Mouse (Mus musculus) cerebellum, postnatal 14 days (tissue): ENCODE measurements around the gene Mex3d.

Experiments used
- DNase-seq, 2 experiments: peaks; one replicate each; pipeline ENCODE4 v3.0.0; 2021; ENCODE audit warnings: mixed read lengths in 2 of 2

Gene Mex3d

DNA sequence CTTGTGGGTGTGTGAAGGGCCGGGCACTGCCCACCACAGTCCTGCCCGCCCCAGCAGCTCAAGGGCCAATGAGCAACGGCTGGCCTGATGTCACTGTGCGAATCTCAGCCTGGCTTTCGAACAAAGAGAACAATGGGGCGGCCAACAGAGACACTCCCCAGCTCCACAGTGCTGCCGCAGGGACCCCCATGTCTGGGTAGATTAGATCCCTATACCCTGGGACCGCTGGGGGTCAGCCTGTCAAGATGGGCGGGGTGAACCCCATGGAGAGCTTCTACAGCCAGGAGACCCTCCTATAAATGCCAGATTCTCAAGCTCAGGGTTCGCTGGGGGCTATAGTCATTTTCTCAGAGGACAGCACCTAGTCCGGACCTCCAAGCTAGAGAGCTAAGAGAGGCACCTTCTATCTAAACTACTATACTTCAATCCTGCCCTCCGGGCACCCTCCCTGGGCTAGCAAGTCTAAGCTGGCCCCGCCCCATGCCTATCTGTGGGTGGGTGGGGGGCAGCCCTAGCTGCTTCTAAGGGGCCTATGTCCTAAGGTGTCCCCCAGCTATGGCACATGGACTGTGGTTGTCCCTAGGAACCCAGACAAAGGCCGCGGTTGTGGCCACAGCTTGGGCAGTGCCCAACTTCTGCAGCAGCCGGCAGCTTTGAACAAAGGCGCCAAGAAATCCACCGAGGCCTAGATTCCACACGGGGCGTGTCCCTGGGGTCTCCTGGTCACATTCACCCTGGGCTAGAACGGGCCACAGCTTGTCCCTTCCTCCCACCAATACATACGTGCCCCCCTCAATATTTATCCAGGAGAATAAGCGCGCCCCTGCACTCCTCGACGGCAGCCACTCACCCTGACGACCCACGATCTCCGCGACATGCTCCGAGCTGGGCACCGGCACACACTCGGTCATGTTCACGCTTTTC, 1.4 kb downstream of the Mex3d start:
- peak; percentile 55 to 64 for DNase-seq

DNA sequence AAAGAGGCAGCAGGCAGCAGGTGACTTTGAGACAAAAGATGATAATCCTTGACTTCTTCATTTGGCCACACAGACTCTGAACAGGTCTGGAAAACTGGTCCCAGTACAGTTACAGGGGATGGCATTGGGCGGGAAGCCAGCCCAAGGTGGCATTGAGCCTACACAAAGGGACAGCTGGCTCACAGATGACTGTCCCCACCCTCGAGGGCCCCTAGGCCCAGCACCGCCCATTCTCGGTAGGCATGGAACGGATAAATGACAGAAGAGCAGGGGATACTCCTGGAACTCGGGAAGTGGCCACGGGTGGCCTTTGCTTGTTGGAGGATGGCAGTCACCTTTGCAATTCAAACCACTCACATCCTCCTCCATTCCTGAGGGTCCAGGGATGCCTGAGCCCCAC, 2.1 kb downstream of the Mex3d start:
- peak; percentile 65 to 75 for DNase-seq

DNA sequence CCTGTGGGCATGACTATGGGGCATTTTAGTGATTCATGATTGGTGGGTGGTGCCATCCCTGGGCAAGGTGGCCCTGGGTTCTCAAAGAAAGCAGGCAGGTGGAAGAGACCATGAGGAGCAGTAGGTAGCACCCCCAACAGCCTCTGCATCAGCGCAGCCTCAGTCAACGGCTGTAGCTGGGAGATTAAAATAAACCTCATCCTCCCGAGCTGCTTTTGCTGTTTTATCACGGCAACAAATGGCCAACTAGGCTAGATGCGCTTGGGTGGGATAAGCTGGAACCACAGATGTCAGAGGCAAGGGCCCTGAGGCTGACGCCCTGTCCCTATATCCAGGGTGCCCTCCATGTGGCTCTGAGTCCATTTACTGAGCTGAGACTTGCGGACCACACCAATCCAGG, 2.8 kb downstream of the Mex3d start:
- DNase-seq: no peak

DNA sequence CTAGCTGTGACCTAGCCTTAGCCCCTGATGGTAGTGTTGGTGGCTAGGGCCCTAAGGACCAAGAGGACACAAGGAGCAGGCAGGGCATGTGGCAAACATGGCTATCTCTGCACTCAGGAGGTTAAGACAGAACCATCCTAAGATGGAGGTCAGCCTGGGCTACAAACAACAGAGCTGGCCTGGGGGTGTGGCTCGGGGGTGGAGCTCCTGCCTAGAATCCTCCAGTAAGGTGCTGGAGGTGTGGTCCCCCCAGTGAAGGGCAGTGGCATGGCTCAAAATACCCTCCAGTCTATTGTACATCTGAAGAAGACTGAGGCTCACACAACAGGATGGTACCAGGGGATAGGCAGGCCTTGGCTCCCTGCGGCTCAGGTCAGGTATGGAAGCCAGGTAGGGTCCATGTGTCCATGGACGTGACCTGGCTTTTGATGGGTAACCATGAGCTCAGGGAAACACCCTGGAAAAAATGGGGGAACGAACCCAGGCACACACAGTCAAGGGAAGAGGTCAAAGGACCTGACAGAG, 3.3 kb downstream of the Mex3d start:
- DNase-seq: no peak

DNA sequence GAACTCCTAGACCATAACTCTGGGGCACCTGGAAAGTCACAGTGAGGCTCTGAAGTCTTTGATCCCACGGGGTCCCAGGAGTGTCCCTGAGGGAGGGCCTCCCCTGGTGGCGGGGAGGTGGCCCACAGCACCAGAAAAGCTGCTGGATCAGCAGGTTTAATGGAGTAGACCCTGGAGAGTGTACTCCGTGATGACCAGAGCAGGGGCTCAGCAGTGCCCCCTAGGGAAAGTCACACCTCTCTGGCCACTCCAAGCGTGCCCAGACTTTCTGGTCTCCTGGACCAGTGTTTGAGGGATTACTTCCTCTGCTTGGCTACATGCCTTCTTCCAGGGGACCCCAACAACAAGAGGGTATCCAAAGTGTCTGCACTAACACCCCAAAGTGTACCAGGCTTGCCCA, 4.0 kb downstream of the Mex3d start:
- DNase-seq: peak; percentile 46 to 68

DNA sequence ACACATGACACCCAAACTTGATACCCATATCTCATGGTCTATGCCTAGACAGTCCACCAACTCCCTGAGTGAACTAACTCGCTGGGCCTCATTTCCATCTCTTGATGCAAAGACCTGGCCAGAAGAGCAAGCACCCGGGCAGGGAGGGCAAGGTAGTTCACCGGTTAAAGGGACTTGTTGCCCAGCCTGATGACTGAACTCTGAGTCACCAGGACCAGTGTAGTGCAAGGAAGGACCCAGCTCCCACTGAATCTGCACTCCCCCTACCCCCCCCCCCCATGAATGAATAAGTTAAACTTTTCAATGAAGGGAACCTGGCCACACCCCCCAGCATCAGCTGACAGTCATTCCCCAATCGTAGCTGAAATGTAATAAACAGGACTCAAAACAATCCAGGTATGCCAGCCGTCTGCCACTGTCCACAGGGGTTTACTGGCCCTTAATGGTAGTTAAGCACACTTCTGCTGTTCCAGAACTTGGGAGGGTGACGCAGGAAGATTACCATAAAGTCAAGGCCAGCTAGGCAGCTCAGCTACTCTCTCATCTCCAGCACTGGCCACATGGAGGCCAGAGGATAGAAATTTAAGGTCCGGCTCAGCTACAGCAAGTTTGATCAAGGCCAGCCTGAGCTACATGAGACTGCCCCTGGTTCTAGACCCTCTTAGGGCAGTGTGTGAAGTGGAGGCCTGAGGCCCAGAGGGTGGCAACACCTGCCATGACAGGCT, 4.7 kb downstream of the Mex3d start:
- DNase-seq: no peak

DNA sequence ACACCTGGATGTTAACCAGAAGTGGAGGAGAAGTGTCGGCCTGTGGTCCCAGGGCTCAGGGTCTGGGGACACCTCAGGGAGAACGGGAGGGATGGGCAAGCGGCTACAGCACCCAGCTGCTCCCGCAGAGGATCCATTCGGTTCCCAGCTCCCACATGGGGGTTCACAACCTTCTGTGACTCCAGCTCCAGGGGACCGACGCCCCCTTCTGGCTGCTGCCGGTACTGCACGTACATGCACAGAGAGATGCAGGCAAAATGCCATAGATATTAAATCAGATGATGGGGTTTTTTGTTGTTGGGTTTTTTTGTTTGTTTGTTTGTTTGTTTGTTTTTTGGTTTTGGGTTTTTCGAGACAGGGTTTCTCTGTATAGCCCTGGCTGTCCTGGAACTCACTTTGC, 9.7 kb downstream of the Mex3d start:
- peak; percentile 47 to 84 for DNase-seq

DNA sequence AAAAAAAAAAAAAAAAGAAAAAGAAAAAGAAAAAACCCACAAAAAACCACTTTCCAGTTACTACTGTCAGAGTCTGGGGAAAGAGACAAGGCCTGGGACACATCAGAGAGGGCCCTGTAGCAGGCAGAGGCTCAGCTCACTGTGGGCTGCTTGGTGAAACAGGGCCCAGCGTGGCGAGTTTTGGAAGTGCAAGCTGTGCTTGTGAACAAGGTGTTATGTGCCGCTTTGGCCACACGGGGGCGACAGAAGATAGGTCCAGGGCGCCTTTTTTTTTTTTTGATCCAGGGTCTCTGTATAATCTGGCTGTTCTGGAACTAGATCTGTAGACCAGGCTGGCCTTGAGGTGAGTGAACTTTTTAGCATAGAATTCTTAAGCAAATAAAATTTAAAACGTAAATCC, 11.3 kb downstream of the Mex3d start:
- peak; percentile 97 to 99 for DNase-seq

DNA sequence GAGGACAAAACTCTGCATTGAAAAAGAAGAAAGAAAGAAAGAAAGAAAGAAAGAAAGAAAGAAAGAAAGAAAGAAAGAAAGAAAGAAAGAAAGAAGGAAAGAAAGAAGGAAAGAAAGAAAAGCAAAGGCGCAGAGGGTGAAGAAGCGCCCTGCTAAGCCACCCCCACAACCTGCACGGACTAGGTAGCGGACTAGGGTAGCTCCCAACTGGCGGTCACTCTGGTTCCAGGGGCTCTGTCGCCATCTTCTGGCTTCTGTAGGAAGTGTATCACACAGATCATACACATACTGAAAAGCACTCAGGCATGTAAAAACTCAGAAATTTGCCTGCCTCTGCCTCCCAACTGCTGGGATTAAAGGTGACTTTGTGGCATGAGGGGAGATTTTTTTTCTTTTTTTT, 13.4 kb downstream of the Mex3d start:
- DNase-seq: peak; percentile 91 to 92

DNA sequence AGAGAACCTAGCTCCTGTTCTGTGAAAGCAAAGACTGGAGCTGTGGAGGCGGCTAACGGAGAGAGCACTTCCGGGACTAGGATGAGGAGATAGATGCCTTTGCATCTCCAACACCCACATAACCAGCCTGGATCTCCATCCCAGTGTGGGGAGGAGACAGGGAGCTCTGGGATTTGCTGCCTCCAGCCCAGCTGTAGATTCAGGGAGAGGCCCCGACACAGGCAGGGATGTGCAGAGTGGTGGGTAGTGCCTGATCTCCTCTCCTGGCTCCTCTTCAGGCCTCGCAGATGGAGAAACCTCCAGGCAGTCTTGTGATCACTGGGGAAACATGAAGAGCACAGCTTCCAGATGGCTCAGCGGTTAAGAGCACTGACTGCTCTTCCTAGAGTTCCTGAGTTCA, 14.8 kb downstream of the Mex3d start:
- no peak for DNase-seq

DNA sequence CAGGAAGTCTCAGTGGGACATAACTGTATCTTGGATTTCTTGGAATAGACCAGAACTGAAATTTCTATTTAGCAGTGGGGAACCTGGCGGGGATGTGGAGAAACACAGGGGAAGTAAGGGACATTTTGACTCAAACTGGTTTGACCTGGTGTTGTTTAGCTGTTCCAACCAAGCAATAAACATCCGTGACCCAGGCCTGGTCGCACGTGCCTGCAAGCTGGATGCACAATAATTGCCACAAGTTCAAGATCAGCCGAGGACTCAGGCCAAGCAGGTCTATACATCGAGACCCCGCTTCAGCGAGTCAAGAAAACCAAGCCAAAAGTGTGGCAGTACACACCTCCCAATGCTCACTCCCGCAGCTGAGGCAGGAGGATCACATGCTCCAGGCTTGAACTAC, 15.5 kb downstream of the Mex3d start:
- DNase-seq: no peak

DNA sequence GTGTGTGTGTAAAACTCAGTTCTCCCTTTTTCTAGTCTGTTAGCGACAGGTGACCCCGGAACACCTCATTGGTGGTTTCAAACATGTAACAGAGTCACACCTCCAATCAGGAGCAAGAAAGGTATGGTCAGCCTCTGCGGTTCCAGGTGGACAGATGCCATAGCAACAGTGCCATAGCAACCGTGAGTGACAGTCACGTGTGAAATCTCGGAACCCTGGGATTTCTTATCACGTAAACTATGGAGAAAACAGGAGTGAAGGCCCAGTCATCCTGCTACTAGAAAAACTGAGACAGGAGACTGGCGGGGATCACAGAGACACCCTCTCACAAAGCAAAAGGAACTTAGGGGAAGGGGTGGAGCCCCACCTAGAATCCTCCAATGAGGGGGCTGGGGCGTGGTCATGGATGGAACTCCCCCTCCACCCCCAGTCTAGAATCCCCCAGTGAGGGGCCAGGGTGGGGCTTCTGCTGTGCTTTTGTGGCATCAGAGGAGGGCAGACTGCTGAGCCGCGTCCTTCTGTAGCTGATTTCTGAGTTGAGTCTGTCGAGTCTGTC, 16.0 kb downstream of the Mex3d start:
- peak; percentile 87 to 91 for DNase-seq

DNA sequence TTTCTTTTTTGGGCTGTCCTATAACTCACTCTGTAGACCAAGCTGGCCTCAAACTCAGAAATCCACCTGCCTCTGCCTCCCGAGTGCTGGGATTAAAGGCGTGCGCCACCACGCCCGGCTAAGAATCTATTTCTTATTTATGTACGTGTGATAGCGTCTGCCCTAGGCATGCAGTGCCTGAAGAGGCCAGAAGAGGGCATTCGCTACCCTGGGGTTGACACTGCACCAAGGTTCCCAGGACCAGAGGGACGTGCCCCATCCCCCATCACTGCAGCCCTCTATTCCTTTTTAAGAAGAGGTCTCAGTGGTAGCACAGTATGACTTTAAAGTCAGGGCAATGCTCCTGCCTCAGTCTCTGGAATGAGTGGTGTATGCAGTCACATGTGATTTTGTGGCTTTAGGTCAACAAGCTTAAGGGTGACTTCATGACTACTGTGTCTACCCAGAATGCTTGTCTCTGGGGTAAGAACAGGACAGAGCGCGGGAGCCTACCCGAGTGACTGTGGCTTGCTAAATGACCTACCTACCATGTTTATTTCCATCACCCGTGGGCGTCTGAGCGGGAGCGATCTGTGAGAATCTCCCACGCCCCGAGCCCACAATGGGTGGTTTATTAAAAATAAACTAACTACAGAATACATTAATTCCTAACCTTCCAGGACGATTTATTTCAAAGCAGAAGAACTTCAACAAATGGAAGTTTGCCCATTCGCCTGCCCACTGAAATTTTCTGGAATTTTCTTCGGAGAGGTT, 17.3 kb downstream of the Mex3d start:
- no peak for DNase-seq

DNA sequence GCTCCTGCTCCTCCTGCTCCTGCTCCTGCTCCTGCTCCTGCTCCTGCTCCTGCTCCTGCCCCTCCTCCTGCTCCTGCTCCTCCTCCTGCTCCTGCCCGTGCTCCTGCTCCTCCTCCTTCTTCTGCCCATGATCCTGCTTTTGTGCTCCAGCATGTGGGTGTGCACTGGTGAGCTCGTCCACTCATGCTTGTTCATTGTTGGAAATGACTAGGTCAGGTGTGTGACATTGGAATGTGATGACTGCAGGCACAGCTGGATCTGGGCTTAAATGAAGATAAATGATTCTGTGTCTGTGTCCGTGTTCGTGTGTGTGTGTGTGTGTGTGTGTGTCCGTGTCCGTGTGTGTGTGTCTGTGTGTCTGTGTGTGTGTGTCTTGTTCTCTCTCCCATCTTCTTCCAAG, 19.1 kb downstream of the Mex3d start:
- DNase-seq: no peak

DNA sequence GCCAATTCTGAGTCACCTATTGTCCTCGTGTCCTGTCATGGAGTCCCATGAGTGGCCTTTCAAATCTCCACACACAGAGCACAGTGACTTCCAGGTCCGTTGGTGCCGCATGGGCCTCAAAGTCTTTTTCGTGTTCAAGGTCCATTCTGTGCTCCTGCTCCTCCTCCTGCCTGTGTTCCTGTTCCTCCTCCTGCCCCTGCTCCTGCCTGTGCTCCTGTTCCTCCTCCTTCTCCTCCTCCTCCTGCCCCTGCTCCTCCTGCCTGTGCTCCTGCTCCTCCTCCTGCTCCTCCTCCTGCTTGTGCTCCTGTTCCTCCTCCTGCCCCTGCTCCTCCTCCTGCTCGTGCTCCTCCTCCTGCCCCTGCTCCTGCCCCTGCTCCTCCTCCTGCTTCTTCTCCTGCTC, 19.5 kb downstream of the Mex3d start:
- no peak for DNase-seq

DNA sequence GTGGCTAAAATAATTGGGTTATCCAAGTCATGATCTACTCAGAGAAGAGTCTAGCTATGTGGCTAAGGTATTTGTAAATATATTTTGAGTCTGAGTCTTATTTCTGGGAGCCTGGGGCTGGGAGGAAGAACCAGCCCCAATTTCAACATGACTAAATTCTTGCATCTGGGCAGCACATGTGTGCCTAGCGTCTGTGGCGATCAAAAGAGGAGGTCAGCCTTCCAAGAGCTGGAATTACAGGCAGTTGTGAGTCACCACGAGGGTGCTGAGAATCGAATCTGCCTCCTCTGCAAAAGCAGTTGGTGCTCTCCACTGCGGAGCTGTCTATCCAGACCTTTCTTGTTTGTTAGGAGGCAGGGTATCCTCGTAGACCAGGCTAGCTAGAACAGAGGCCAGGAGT, 21.7 kb downstream of the Mex3d start:
- no peak for DNase-seq

DNA sequence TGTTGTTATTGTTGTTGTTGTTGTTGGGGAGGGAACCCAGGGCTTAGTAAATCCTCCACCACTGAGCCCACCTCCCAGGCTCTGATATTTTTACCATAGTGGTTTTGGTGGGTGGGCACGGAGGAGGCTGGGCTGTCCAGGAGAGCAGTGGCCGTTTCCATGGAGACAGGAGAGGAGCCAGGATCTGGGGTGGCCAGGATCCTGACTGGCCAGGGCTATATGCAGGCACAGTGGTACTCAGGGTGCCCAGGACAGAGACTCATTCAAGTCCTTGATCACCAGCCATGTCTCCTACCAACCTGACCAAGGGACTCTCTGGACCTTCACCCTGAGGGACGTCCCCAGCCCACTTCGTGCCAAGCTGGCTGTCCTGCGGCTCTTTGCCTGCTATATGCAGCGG, 23.7 kb downstream of the Mex3d start:
- DNase-seq: peak; percentile 56

DNA sequence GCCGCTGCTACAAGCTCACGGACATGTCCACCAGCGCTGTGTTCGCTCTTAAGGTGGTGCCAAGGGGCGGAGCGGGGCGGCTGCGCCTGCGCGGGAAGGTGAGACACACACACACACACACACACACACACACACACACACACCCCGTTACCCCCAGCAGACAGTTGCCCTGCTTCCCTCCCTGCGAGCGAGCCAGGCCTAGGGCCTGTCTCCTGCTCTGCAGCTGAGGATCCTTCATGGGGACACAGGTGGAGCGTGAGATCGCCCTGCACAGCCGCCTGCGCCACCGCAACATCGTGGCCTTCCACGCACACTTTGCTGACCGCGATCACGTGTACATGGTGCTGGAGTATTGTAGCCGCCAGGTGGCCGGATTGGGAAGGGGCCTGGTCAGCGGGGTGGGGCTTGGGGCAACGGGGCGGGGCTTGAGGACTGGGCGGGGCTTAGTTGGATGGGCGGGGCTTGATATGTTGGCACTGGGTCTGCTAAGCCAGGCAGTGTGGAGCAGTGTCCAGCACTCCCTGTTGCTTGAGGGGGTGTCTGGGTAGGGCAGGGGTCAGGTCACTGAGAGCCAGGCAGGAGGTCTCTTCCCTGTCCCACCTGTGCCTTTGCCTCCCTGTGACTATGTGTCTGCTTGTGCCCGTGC, 29.3 kb downstream of the Mex3d start:
- peak; percentile 77 to 85 for DNase-seq

DNA sequence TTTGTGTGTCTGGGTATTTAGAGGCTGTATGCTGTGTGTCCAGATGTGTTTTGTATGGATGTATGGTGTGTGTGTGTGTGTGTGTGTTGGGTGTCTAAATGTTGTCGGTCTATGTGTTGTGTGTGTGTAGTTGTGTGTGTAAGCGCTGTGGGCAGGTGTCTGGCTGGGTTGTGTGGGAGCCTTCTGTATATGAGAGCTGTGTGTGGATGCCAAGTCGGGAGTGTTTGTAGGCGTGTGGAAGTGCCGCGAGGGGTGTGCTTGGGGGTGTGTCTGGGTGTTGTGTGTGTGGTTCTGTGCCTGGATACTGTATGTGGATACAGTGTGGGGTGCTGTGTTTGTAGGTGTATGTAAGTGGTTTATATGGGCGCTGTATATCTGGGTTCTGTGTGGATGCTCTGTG, 30.1 kb downstream of the Mex3d start:
- no peak for DNase-seq

DNA sequence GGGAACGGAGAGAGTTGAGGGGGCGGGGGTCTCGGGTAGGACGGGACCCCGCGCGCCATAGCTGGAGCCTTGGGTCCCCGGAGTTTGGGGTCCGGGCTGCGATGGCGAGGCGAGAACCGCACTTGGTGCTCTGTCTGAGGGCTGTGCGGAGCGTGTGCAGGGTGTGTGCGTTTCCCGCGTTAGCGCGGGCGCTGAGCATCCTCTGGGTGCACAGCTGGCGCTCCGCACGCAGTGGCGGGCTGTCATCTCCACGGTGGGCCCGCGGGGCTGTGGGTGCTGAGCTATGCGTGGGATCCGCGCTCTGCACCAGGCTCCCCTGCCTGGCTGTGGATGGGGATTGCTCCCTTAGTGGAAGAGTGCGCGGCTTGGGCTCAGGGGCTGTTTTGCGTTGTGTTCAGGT, 30.7 kb downstream of the Mex3d start:
- DNase-seq: no peak

DNA sequence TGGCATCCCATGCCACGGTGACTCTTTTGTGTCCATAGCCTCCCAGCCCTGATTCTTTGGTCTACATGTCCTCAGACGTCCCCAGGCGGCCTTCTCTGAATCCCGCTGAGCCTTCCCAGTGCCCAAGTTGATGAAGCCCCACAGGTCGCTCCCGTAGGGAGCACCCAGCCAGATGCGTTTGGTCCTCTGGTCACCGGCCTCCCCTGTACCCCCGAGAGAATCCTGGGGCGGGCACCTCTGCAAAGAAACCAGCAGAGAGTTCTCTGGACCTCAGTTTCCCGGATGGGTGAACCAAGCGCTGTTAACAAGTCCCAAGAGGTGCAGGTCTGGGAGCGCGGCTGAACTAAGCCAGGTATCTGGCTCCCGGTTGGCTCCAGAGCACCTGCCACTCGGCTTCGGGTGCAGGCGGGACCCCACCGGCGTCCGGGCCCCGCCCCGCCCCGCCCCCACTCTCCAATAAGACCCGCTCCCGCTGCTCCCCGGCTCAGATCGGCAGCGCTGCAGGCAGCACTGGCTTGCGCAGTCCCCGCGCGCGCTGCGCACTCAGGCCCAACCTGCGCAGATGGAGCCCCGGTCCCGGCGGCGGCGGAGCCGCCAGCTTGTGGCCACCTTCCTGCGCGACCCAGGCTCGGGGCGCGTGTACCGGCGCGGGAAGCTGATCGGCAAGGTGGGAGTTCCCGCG, 31.3 kb downstream of the Mex3d start, which contains the start of gene Plk5:
Gene Plk5 (plus strand): TSS at position 459 of the 682 bp plus-strand sequence.
- DNase-seq: peak; percentile 52 to 60

DNA sequence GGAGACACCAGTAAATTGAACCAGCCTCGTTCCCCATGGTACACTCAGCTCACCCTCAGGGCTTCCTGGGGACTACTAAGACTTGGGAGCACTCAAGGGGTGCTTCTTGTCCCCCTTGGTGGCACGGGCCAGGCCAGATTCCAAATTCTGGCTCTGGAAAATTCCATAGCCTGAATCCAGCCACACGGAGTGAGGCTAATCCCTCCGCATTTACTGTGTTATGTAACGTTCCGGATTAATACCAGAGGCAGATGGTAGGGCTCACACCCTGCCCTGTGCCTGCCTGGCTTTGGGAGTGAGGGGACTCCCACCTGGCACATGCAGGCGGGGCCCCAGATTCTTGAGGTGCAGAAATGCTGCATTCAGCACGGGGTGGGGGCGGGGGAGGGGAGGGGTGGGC, 32.0 kb downstream of the Mex3d start:
- DNase-seq: peak in 1 of 2 experiments; percentile 29
